Mouse (Mus musculus) testis, adult 2 months (tissue): Measurements from ENCODE around the gene Popdc2. TPM values are rescaled to one million over a fixed set of nuclear protein-coding genes. Genes with fewer than 3 reads are reported as not detected.

Experiments used
- H3K27ac ChIP-seq: fragments of 200-500 bp; 2 replicates; pipeline ENCODE4 v1.5.1; 2012; ENCODE audit warnings: low read depth, low read length; ENCODE audit not compliant: control insufficient read depth, insufficient read depth
- H3K27me3 ChIP-seq: fragments of 200-500 bp; 2 replicates; pipeline ENCODE4 v1.6.1; 2012; ENCODE audit warnings: mild to moderate bottlenecking, low read length, moderate library complexity; ENCODE audit not compliant: control insufficient read depth, insufficient read depth
- H3K36me3 ChIP-seq: fragments of 200-500 bp; 2 replicates; pipeline ENCODE4 v1.6.1; 2012; ENCODE audit warnings: mild to moderate bottlenecking, low read length; ENCODE audit not compliant: control insufficient read depth, insufficient read depth
- H3K4me1 ChIP-seq: fragments of 200-500 bp; 2 replicates; pipeline ENCODE4 v1.6.1; 2012; ENCODE audit warnings: low read length; ENCODE audit not compliant: control insufficient read depth, insufficient read depth
- H3K4me3 ChIP-seq: fragments of 200-500 bp; 2 replicates; pipeline ENCODE4 v1.5.1; 2012; ENCODE audit warnings: low read depth, mild to moderate bottlenecking, low read length, moderate library complexity, mixed read lengths; ENCODE audit not compliant: control insufficient read depth
- CTCF ChIP-seq: fragments of 200-500 bp; IDR thresholded peaks from 2 replicates; pipeline ENCODE4 v1.5.1; 2012; ENCODE audit warnings: low read depth, mild to moderate bottlenecking, inconsistent platforms, low read length, moderate library complexity; ENCODE audit not compliant: control insufficient read depth, insufficient read depth, insufficient replicate concordance
- POLR2A ChIP-seq: fragments of 200-500 bp; IDR thresholded peaks from 2 replicates; pipeline ENCODE4 v1.6.1; 2012; ENCODE audit warnings: low read depth, mild to moderate bottlenecking, inconsistent platforms, low read length, moderate library complexity; ENCODE audit not compliant: control insufficient read depth
- polyA plus RNA-seq: library from polyadenylated mRNA; depleted of rRNA; stranded (reverse); fragments of >200 nt; gene quantifications from 2 replicates; pipeline ENCODE4 v1.2.3, GENCODE M21; 2012

The Popdc2 gene
- polyA plus RNA-seq, 1 experiment = 1.4 TPM

GRCm38 (mm10) chr16:38341396-38342324 lies 20.3 kb upstream of the Popdc2 start, which contains the start of gene Maats1:
Maats1 (minus strand) TSS chr16:38342143.
- H3K4me1 ChIP-seq = peaks cover 7% of the 10 kb centered on the region
- peak within 1 kb of the TSS; percentile 96 for H3K4me3 ChIP-seq
- peak within 1 kb of the TSS; percentile 73; the same call in 1 of the 2 replicates for H3K27ac ChIP-seq
- no peaks in the 10 kb centered on the region for H3K27me3 ChIP-seq
- H3K36me3 ChIP-seq = no peaks in the 10 kb centered on the region
- TF ChIP-seq POLR2A (peak; percentile 68; the same call in 1 of the 2 replicates), CTCF (no peak)

GRCm38 (mm10) chr16:38344941-38345725 lies 16.9 kb upstream of the Popdc2 start:
- Histone ChIP-seq H3K27ac (no peak overlapping the region), H3K27me3 (no peaks in the 10 kb centered on the region), H3K4me1 (peaks cover 10% of the 10 kb centered on the region), H3K36me3 (no peaks in the 10 kb centered on the region; the same call in 1 of the 2 replicates), H3K4me3 (no peak overlapping the region)
- TF ChIP-seq CTCF (no peak), POLR2A (no peak)

DNA sequence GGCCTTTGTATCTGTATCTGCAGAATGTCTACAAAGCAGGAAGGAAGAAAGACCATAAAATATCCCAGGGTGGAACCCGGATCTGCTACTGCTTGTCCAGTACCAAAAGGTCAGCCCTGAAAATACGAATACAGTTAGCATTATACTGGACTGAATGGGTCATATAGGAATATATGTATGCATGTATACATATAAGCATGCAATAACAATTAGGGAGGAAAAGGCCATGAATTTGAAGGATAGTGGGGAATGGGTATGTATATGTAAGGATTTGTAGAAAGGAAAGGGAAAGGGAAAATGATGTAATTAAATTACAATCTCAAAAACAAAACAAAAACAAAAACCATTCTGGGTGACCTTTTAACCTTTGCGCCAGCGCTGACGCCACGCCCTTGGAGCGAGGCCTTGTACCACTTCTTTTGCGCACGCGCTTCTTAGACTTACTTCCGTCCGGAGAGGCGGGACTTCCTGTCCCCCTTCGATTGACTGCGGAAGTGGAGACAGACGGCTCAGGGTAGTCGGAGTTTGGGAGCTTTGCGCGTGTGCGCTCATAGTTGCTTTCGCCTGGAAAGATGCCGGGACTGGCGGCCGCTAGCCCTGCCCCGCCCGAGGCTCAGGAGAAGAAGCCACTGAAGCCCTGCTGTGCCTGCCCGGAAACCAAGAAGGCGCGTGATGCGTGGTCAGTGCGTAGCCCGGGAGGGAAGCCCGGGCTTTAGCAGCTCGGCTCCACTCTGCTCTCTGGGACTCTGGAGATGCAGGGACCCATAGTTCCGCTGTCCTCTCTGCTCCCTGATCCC lies 15.3 kb upstream of the Popdc2 start, which contains the start of the genes Cox17 and Gm21987:
TSS of gene Cox17 (plus strand) at position 463 of the 797 bp plus-strand sequence.
TSS of gene Gm21987 (plus strand) at position 512 of the 797 bp plus-strand sequence.
- Histone ChIP-seq H3K27me3 (no peaks in the 10 kb centered on the region), H3K4me3 (peak within 1 kb of the TSS; percentile 96), H3K4me1 (peaks cover 6% of the 10 kb centered on the region), H3K27ac (peak within 1 kb of the TSS; percentile 86), H3K36me3 (no peaks in the 10 kb centered on the region; the same call in 1 of the 2 replicates)
- TF ChIP-seq CTCF = no peak
- TF ChIP-seq POLR2A = peak; percentile 85

DNA sequence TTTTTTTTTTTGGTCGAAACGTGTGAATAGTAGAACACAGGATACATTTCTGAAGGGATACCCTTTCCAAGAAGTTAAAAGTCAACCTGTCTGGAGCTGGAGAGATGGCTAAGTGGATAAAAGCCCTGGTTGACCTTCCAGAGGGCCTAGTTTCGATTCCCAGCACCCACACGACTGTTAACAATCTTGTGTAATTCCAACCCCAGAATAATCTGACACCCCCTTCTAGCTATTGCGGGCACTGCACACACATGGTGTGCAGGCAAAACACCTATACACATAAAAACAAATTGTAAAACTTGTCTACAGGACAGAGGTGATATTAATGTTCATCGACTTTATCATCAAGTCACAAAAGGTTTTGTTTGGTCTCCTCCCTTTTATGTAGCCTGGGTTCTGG lies 14.4 kb upstream of the Popdc2 start:
- no peak overlapping the region for H3K27ac ChIP-seq

DNA sequence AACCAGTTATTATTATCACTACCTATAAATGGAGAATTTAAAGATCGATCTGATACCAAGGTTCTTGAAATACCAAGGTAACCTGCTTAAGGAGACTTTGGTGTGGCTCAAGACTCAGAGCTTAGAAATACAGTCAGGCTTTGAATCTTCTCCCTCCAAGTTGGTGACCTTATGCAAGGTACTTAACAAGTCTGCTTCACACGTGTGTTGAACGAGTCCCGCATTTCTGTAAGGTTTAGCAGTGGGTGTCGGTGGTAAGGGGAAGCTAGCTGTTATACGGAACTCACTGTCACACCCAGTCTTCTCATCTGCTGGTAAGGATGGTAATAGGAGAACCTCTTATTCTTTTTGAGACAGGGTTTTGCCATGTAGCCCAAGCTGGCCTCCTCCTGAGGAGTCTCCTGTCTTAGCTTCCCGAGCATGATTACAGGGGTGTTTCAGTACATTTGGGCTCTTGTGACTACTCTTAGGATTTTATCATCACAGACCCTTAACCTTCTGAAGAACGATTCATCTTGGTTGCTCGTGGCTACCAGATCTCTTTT lies 13.7 kb upstream of the Popdc2 start:
- H3K4me1 ChIP-seq = peaks cover 3% of the 10 kb centered on the region; the same call in 1 of the 2 replicates
- no peak for TF ChIP-seq CTCF
- no peak for TF ChIP-seq POLR2A
- no peak overlapping the region for H3K4me3 ChIP-seq
- H3K27ac ChIP-seq = no peak overlapping the region
- no peaks in the 10 kb centered on the region; the same call in 1 of the 2 replicates for H3K36me3 ChIP-seq
- no peaks in the 10 kb centered on the region for H3K27me3 ChIP-seq

More for the DNA sequence above, 14.4 kb upstream of the Popdc2 start:
- Histone ChIP-seq H3K36me3 (no peaks in the 10 kb centered on the region; the same call in 1 of the 2 replicates), H3K27me3 (no peaks in the 10 kb centered on the region), H3K4me1 (peaks cover 3% of the 10 kb centered on the region; the same call in 1 of the 2 replicates), H3K4me3 (no peak overlapping the region)
- TF ChIP-seq POLR2A = no peak
- no peak for TF ChIP-seq CTCF

DNA sequence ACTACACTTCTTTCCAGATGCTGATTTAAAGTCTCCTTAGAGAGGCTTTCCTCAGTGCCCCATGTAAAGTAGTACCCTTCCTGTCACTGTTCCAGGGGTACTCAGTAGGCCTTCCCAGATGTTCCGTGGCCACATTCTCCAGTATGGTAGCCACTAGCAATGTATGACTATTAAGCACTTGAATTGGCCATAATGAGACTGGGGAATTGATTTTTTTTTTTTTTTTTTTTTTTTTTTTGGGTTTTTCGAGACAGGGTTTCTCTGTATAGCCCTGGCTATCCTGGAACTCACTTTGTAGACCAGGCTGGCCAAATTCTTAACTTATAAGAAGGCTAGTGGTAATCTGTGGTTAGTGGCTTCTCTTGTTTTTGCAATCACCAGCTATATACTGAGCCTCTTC lies 12.1 kb upstream of the Popdc2 start:
- no peak overlapping the region for H3K4me3 ChIP-seq
- no peaks in the 10 kb centered on the region; the same call in 1 of the 2 replicates for H3K36me3 ChIP-seq
- no peaks in the 10 kb centered on the region for H3K27me3 ChIP-seq
- no peak overlapping the region for H3K27ac ChIP-seq
- peaks cover 3% of the 10 kb centered on the region; the same call in 1 of the 2 replicates for H3K4me1 ChIP-seq
- no peak for TF ChIP-seq POLR2A
- no peak for TF ChIP-seq CTCF
